7 mouse cellular contexts compared by ENCODE assay signal in the genomic region with DNA sequence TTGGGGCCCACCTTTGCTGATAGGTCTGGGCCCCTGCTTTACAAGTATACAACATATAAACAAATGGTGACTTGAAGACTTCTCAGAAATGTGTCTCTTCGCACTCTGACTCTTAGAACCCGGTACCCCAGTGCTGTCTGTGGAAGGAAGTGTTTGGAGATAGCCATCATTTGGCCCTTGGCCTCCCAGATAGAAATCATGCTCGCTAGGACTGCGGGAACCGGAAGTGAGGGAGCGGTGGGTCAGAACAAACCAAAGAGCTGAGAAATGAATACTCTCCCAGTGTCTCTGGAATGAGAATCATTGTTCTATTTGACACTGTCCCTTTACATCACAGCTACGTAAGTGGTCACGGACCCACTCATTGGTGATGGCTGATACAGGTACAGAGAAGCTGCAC.
"Had no signal": no experiment of that assay in that cellular context is flagged by ENCODE, and none has a peak within 500 bp of the region (broad histone marks: within the 10 kb centered on the region; RNA-seq: fewer than 3 reads in every experiment).

No protein-coding gene starts in this region.

- DNase-seq: kidney, adult 8-10 months; lung, embryonic 14.5 days; lung, postnatal 10 days; right cerebral cortex, adult 18-20 months; right cerebral cortex, postnatal 25 days; thymus, adult 18-20 months; thymus, postnatal 14 days had no signal
